Mouse (Mus musculus) CH12.LX (cell line): ENCODE results near the gene Gm7271. TPM values are rescaled to one million over a fixed set of nuclear protein-coding genes. Genes with fewer than 3 reads are reported as not detected.

Experiments used
- DNase-seq: peaks from one replicate; pipeline ENCODE4 v3.0.0-alpha.2; 2013; ENCODE audit errors: extremely low read depth
- H3K27ac ChIP-seq: 2 replicates; pipeline ENCODE4 v1.5.1; 2012; ENCODE audit warnings: low read depth, mild to moderate bottlenecking, control low read depth, moderate library complexity; ENCODE audit not compliant: insufficient read depth
- H3K27me3 ChIP-seq: replicated peaks from 2 replicates; pipeline ENCODE3; 2012; ENCODE audit warnings: inconsistent platforms
- H3K36me3 ChIP-seq, 2 experiments: replicated peaks in 1 of 2; 2 replicates each; pipeline versions ENCODE3 to v1.6.1; 2012; ENCODE audit warnings: inconsistent platforms in 1 of 2, low read length in 1 of 2, mild to moderate bottlenecking in 1 of 2, mixed read lengths in 1 of 2, moderate library complexity in 1 of 2; ENCODE audit not compliant: control insufficient read depth in 1 of 2, insufficient read depth in 1 of 2
- H3K4me1 ChIP-seq, 2 experiments: 2 replicates each; pipeline ENCODE4 v1.6.1; 2012; ENCODE audit warnings: inconsistent platforms in 1 of 2, moderate library complexity in 1 of 2; ENCODE audit not compliant: insufficient read depth in 2 of 2, control insufficient read depth in 1 of 2
- H3K4me2 ChIP-seq: 2 replicates; pipeline ENCODE4 v1.6.1; 2012; ENCODE audit warnings: low read depth, mild to moderate bottlenecking, control low read depth; ENCODE audit not compliant: poor library complexity, insufficient read depth, severe bottlenecking
- H3K4me3 ChIP-seq, 3 experiments: fragments of 150-350 bp in 1 of 3; sonication (generic) in 1 of 3; replicated peaks in 1 of 3; 2 replicates each; pipeline versions ENCODE3 to v1.5.1; 2011 to 2012; ENCODE audit warnings: low read depth in 2 of 3, low read length in 2 of 3, mild to moderate bottlenecking in 2 of 3, moderate library complexity in 2 of 3, control low read depth in 1 of 3, improper control_type of control experiment in 1 of 3, inconsistent platforms in 1 of 3, mixed read lengths in 1 of 3; ENCODE audit not compliant: poor library complexity in 1 of 3
- H3K79me2 ChIP-seq: replicated peaks from 2 replicates; pipeline ENCODE4 v1.6.1; 2012; ENCODE audit warnings: mild to moderate bottlenecking, moderate library complexity; ENCODE audit not compliant: control insufficient read depth, poor library complexity, insufficient read depth, severe bottlenecking; ENCODE audit errors: extremely low read depth
- H3K9ac ChIP-seq: 2 replicates; pipeline ENCODE4 v1.6.1; 2012; ENCODE audit warnings: low read depth, mild to moderate bottlenecking, control low read depth, moderate library complexity; ENCODE audit not compliant: insufficient read depth
- H3K9me3 ChIP-seq: replicated peaks from 2 replicates; pipeline ENCODE3; 2012; ENCODE audit warnings: low read length, inconsistent platforms, mixed read lengths
- CHD1 ChIP-seq: IDR thresholded peaks from 2 replicates; pipeline ENCODE4 v1.6.1; 2012; ENCODE audit warnings: low read depth, low read length, improper control_type of control experiment, inconsistent platforms
- CTCF ChIP-seq, 2 experiments: IDR thresholded peaks in 1 of 2; conservative IDR thresholded peaks in 1 of 2; 2 replicates each; pipeline ENCODE4 v1.5.1; 2011 to 2012; ENCODE audit warnings: low read depth in 2 of 2, low read length in 2 of 2, improper control_type of control experiment in 1 of 2, inconsistent platforms in 1 of 2, mild to moderate bottlenecking in 1 of 2, moderate library complexity in 1 of 2
- E2F4 ChIP-seq: IDR thresholded peaks from 2 replicates; pipeline ENCODE4 v1.6.1; 2011; ENCODE audit warnings: low read depth, low read length, improper control_type of control experiment; ENCODE audit not compliant: insufficient replicate concordance
- EP300 ChIP-seq: IDR thresholded peaks from 2 replicates; pipeline ENCODE4 v1.6.1; 2011; ENCODE audit warnings: low read length, improper control_type of control experiment
- ETS1 ChIP-seq: conservative IDR thresholded peaks from 2 replicates; pipeline ENCODE4 v1.6.1; 2012; ENCODE audit warnings: low read depth, mild to moderate bottlenecking, inconsistent platforms, low read length, improper control_type of control experiment, moderate library complexity
- HCFC1 ChIP-seq: IDR thresholded peaks from 2 replicates; pipeline ENCODE4 v1.6.1; 2012; ENCODE audit warnings: low read depth, mild to moderate bottlenecking, inconsistent platforms, low read length, improper control_type of control experiment
- JUN ChIP-seq: IDR thresholded peaks from 2 replicates; pipeline ENCODE4 v1.6.1; 2011; ENCODE audit warnings: low read depth, mild to moderate bottlenecking, low read length, improper control_type of control experiment, moderate library complexity; ENCODE audit not compliant: insufficient read depth
- MAFK ChIP-seq: IDR thresholded peaks from 2 replicates; pipeline ENCODE4 v1.6.1; 2011; ENCODE audit warnings: low read length, improper control_type of control experiment; ENCODE audit not compliant: insufficient replicate concordance
- MAZ ChIP-seq: IDR thresholded peaks from 2 replicates; pipeline ENCODE4 v1.6.1; 2012; ENCODE audit warnings: low read depth, mild to moderate bottlenecking, inconsistent platforms, low read length, improper control_type of control experiment, moderate library complexity
- MEF2A ChIP-seq: IDR thresholded peaks from 2 replicates; pipeline ENCODE4 v1.6.1; 2014; ENCODE audit warnings: low read depth, mild to moderate bottlenecking, inconsistent platforms, low read length, improper control_type of control experiment, borderline replicate concordance
- MXI1 ChIP-seq: IDR thresholded peaks from 2 replicates; pipeline ENCODE4 v1.6.1; 2011; ENCODE audit warnings: mild to moderate bottlenecking, low read depth, low read length, improper control_type of control experiment
- MYC ChIP-seq: IDR thresholded peaks from 2 replicates; pipeline ENCODE4 v1.6.1; 2011; ENCODE audit warnings: low read depth, mild to moderate bottlenecking, improper control_type of control experiment, low read length
- NELFE ChIP-seq: IDR thresholded peaks from 2 replicates; pipeline ENCODE4 v1.6.1; 2011; ENCODE audit warnings: low read depth, low read length, improper control_type of control experiment
- NRF1 ChIP-seq: IDR thresholded peaks from 2 replicates; pipeline ENCODE4 v1.6.1; 2014; ENCODE audit warnings: low read depth, mild to moderate bottlenecking, inconsistent platforms, low read length, improper control_type of control experiment, moderate library complexity
- PAX5 ChIP-seq: IDR thresholded peaks from 2 replicates; pipeline ENCODE4 v1.6.1; 2012; ENCODE audit warnings: low read length, inconsistent platforms, mixed read lengths
- POLR2A ChIP-seq: IDR thresholded peaks from 2 replicates; pipeline ENCODE4 v1.6.1; 2011; ENCODE audit warnings: low read depth, mild to moderate bottlenecking, improper control_type of control experiment, low read length
- POLR2AphosphoS2 ChIP-seq: IDR thresholded peaks from 2 replicates; pipeline ENCODE4 v1.6.1; 2011; ENCODE audit warnings: low read depth, low read length, improper control_type of control experiment
- SIN3A ChIP-seq: IDR thresholded peaks from 2 replicates; pipeline ENCODE4 v1.6.1; 2012; ENCODE audit warnings: low read length, improper control_type of control experiment, inconsistent platforms
- TBP ChIP-seq: conservative IDR thresholded peaks from 2 replicates; pipeline ENCODE4 v1.6.1; 2011; ENCODE audit warnings: low read depth, low read length, improper control_type of control experiment
- UBTF ChIP-seq: IDR thresholded peaks from 2 replicates; pipeline ENCODE4 v1.6.1; 2012; ENCODE audit warnings: low read depth, mild to moderate bottlenecking, inconsistent platforms, low read length, improper control_type of control experiment, moderate library complexity
- ZKSCAN1 ChIP-seq: IDR thresholded peaks from 2 replicates; pipeline ENCODE4 v1.6.1; 2012; ENCODE audit warnings: low read depth, inconsistent platforms, low read length, improper control_type of control experiment, borderline replicate concordance
- dilution Hi-C: fragments of 300-500 bp; cut with MboI; formaldehyde crosslinking; loops from 2 replicates; pipeline ENCODE4 v1.14.3; 2020; ENCODE audit warnings: low sequenced_read_pairs; ENCODE audit not compliant: extremely low pct_unique_long_range_greater_than_20kb, extremely low pct_ligation_motif_present
- in situ Hi-C: fragments of 300-500 bp; cut with MboI; formaldehyde crosslinking; loops from 3 replicates; pipeline ENCODE4 v1.14.3; 2019; ENCODE audit warnings: low sequenced_read_pairs, low pct_ligation_motif_present, low pct_unique_long_range_greater_than_20kb, mixed read lengths
- polyA plus RNA-seq: library from polyadenylated mRNA; unstranded; fragments of >175 nt; gene quantifications from 2 replicates; pipeline ENCODE4 v1.2.1, GENCODE M21; 2012; ENCODE audit warnings: low read depth; ENCODE audit not compliant: insufficient read length
- total RNA-seq, 2 experiments: library from RNA; depleted of rRNA; stranded (reverse); fragments of 300-350 nt in 1 of 2; fragments of >200 nt in 1 of 2; gene quantifications; 2 replicates each; pipeline ENCODE4 v1.2.3; 2012 to 2014

Gm7271 gene
- total and polyA plus RNA-seq, 3 experiments: not detected

DNA sequence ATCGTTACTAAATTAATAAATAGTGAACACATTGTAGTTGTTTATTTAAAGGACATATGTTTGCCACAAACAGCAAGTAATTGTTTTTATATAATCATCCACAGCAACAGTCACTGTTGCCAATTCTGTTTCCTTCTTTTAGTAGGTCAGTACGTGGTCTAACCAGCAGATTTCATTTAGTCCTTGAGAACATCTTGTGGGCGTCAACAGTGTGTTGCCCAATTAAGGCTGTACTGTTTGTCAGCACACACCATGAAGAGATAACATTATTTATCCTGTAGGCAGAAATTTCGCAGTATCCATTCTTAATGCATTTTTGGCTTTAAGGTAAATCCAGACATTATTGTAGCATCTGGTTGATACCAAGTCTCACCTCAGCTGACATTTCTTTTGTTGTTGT is 42.4 kb upstream of the Gm7271 start:
- TF ChIP-seq POLR2A: no peak
- TF ChIP-seq E2F4: no peak
- no peak for TF ChIP-seq JUN
- TF ChIP-seq PAX5: no peak
- no peak for TF ChIP-seq MAFK
- no peak for TF ChIP-seq ETS1
- no peak for TF ChIP-seq MXI1
- TF ChIP-seq NELFE: no peak
- no peak for TF ChIP-seq POLR2AphosphoS2
- TF ChIP-seq HCFC1: no peak
- TF ChIP-seq MYC: no peak
- no peak for TF ChIP-seq MAZ
- TF ChIP-seq UBTF: no peak
- no peak for TF ChIP-seq MEF2A
- H3K9ac ChIP-seq: no peak overlapping the region
- no peaks in the 10 kb centered on the region for H3K36me3 ChIP-seq
- H3K27me3 ChIP-seq: no peaks in the 10 kb centered on the region
- dilution Hi-C loops: no loop called here
- H3K9me3 ChIP-seq: no peaks in the 10 kb centered on the region
- in situ Hi-C loops: no loop called here
- DNase-seq: no peak
- 0 out of 4 replicates have a peak, but pooled peaks cover 0 to 4% of the 10 kb centered on the region in 2 experiments for H3K4me1 ChIP-seq
- H3K27ac ChIP-seq: no peak overlapping the region
- H3K4me2 ChIP-seq: peak overlapping the region; percentile 69
- no peak overlapping the region for H3K4me3 ChIP-seq
- no peaks in the 10 kb centered on the region for H3K79me2 ChIP-seq

DNA sequence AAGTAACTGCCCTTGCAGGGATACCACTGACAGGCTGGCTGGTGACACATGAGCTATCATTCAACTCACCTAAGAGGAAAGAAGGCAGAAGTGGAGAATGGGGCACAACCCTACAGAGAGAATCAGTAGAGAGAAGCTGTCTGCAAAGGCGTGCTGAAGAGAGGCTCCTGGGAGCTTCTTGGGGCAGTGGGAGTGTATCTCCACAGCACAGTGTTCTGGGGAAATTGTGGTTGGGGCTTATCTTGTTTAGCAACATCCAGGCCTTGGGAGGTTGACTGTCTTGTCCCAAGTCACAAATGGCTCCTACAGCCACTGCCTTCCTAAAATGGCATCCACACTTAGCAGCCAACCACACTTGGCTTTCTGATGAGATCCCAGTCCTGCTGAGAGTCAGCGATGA is 8.9 kb upstream of the Gm7271 start:
- no peak overlapping the region for H3K27ac ChIP-seq
- no peaks in the 10 kb centered on the region for H3K9me3 ChIP-seq
- in situ Hi-C loops: no loop called here
- no peaks in the 10 kb centered on the region for H3K79me2 ChIP-seq
- no peak for TF ChIP-seq MAZ
- no peak for TF ChIP-seq PAX5
- no peak for TF ChIP-seq NRF1
- no peak for TF ChIP-seq SIN3A
- TF ChIP-seq ZKSCAN1: no peak
- no peak for TF ChIP-seq TBP
- no peak for TF ChIP-seq EP300
- no peak for TF ChIP-seq CHD1
- no peak for TF ChIP-seq CTCF (conservative IDR thresholded peaks at IDR 0.05 in 1 of 2, IDR thresholded peaks at IDR 0.05 in 1 of 2; ENCODE audit: low read depth in 2 of 2, low read length in 2 of 2)
- H3K4me2 ChIP-seq: no peak overlapping the region
- H3K4me1 ChIP-seq: peaks cover 0 to 3% of the 10 kb centered on the region in 2 experiments; a peak in 2 of 4 replicates
- no peak for DNase-seq
- H3K9ac ChIP-seq: no peak overlapping the region
- no peaks in the 10 kb centered on the region for H3K27me3 ChIP-seq
- dilution Hi-C loops: no loop called here
- H3K36me3 ChIP-seq: no peaks in the 10 kb centered on the region
- H3K4me3 ChIP-seq: no peak overlapping the region
